Mouse (Mus musculus) cerebellum, postnatal 36 days (tissue): ENCODE results near the gene Samd4.

Experiments
- DNase-seq, 2 experiments: peaks; one replicate each; pipeline ENCODE4 v3.0.0; 2021 to 2022; ENCODE audit warnings: mixed read lengths in 2 of 2

Gene Samd4

DNA sequence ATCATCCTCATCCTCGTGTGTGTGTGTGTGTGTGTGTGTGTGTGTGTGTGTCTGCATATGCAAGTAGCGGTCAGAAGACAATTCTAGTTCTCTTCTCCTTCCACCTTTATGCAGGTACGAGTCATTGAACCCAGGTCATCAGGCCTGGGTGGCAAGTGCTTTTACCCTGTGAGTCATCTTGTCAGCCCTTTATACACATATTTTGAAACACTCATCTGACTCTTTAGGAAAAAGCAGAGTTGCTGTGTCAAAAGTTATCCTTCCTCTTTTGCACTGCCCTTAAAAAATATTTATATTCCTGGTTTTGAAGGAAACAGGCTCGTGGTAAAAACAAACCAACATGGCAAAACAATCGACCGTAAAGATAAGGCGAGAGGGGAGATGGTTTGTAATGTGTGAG, 29.8 kb downstream of the Samd4 start:
- no peak for DNase-seq

DNA sequence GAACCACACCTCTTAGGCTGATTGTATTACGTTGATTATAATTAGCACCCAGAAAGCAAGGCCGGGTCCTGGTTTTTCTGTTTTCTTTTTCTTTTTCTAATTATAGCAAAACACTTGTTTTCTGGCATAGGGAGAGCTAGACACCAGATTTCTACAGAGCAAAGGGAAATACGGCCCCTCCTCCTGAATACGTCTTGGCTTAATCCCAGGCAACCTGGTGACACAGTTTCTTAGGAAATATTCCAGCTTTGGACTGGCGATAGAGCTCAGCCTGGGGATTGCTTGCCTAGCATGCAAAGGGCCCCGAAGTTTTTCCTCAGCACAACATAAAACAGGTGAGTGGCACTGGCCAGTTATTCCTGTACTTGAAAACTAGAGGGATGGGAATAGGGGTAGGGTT, 31.7 kb downstream of the Samd4 start:
- DNase-seq = peak; percentile 50 to 63

DNA sequence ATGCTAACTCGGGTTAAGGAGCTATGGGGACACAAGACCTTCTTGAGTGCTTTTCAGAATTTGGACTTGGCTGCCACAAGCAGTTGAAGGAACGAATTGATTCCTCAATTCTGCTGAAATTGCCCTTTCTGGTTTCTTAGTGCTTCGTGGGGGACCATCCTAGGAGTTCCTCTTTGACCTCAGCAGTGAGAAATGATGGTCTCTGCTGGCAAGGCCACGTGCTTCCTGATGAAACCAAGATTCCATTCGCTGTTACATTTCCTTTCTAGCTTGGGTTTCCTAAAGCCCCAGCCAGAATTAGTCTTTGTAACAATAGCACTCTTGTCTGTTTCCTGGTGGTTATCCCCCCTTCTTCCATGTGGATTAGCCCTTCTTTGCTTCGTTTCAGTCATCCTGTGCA, 32.9 kb downstream of the Samd4 start:
- no peak for DNase-seq

DNA sequence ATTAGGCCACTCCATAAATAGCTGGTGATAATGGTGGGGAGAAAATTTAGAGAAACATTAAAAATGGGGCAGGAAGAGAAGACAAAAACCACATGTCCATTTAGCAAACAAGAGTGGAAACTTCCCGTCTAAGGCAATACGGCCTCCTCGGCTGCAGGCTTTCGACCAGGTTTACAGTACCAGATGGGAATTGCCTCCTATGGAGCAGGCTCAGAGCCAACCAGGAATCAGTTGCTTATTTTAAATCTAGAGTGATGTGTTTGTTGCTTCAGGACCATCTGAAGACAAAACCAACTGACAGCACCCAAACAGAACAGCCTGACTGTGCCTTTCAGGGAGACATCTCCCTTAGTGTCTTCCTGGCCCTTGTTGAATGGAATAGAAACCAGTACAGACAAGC, 33.9 kb downstream of the Samd4 start:
- peak; percentile 75 to 80 for DNase-seq

DNA sequence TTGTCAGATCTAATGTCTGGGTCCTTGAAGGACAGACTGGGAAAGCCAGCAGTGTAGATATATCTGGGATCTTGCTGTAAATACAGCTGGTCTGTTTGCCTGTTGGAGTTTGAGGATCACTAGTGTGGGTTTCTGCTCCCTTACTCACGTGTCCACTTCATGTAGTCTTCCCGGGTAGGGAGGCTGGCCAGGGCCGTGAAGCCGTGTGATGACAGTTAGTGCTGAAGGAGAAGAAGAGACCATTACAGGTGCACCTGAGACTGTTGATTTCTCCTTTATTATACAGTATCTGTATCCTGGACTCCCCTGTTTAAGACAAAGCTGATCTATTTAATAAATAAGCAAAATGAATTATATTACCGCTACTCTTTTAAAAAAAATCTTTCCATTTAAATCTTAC, 34.5 kb downstream of the Samd4 start:
- no peak for DNase-seq

DNA sequence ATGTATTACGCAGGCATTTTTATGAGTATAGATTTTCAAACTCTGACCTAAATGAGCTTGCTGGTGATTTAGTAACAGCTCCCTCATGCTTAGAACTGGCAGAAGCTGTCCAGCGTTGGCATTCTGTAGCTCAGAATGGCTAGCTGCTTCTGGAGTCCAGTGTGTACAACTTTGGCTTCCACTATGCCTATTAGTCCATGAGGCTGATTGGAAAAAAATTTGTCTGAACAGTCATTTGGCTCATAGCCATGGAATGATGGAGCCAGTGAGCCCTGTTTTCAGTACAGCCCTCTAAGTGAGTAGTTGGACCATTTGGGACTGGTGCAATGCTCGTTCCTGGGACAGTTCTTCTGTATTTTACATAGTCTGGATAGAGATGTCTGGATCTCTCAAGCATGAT, 34.9 kb downstream of the Samd4 start:
- DNase-seq = no peak

DNA sequence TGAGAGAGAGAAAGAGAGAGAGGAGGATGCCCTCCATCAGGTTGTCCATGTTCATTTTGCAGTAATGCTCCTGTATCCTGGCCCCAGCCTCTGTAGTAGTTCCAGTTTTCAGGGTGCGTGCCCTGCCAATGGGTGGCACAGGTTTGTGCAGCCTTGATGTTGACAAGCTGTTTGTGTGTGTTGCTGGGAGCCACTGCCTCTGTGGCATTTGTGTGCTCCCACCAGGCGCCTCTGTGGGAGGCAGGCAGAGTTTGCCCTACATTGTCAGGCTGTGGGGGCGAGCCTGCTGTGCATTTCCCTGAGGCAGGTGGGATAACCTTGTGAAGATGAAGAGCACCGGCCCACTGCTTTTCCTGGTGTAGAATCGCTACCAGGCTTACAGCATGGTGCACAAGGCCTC, 37.8 kb downstream of the Samd4 start:
- no peak for DNase-seq

DNA sequence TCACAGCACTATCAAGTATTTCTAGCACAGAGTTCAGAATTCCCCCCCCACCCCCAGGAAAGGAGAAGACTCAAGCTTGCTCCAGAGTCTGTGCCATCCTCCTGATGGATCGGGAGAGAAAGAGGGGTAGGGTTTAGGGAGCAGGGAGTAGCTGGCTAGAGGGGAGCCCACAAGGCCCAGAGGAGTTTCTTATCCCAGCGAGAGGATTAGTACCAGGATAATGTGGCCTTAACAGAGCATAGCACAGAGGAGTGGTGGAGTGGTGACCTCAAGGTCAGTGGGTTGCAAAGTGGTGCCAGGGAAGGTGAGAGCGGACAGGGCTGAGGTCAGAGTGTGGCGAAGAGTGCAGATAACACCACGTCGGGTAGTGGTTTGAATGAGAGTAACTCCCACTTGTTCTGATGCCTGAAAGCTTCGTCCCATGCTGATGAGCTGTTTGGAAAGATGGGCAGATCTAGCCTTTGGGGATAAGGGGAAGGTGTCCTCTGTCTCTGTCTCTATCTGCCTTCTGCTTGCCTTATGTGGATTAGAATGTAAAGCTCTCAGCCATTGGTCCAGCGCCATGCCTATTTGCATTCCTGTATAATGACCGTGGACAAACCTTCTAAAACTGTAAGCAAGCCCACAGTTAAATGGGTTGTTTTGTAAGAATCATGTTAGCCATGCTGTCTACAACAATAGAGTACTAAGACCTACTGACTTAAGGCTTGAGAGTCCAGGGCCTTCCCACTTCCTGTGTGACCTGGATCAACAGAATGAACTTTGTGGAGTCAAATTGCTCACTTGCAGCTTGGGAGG, 38.7 kb downstream of the Samd4 start:
- no peak for DNase-seq

DNA sequence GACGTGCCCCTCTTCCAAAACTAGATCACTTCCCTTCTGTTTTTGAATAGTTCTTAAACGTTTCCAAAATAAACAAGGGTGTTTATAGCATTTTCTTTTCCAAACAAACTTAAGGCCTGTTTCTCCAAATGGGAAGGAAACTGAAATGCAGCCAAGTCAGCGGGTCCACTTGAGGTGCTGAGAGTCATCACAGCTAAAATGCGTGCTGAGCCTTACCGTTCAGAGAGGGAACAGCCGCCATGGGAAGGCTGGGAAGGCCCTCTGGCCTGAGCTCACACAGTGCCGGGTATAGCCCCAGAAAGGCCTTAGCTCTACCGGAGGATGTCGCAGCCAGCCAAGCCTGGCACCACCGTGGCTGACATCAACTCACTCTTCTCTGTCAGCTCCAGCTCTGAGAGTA, 41.3 kb downstream of the Samd4 start:
- no peak for DNase-seq

DNA sequence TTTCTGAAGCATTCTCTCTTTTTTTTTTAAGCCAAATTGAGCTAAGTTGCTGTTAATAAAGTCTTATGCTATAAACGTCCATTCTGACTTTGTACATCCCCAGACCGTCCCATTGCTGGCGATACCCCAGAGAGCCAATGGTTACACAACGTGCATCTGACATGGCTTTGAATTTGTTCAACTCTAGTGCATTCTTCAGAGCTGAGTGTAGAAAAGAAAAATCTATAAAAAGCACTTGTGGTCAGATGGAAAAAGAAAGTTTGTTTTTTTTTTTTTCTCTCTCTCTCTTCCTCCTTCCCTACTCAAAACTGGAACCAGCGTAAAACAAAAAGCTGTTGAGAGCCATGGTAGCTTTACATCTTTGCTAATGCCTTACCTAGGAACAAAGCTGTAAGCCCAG, 41.8 kb downstream of the Samd4 start:
- no peak for DNase-seq

DNA sequence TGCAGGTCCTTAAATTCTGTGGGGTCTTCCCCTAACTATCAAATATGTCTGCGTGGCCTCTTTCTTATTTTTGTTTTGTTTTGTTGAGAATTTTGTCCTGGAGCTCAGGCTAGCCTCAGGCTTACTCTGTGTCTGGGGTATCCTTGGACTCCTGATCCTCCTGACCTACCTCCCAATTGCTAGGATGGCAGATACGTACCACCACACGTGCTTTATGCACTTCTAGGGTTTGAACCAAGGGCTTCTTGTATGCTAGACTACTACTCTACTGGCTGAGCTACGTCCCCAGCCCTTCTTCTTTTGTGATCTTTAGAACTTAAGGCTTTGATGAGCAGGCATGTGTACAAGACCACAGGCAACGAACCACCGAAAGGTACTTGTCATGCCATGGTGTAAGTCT, 45.9 kb downstream of the Samd4 start:
- DNase-seq = no peak

DNA sequence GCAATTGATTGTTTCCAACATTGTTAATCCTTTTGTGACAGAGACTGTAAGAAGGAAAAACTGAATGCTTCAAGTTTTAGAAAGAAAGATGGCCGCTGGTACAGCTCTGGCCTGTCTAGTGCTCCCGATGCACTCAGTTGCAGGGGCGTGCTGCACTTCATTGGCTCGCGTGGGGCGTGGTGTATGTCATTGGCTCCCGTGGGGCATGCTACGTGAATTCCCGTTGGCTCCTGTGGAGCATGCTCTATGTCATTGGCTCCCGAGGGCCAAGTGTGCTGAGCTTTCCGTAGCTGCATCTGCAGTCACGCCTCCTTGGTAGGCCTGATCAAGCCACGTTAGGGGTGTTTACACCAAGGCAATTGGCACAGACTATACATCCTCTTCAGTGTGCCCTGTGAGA, 49.5 kb downstream of the Samd4 start:
- no peak for DNase-seq

DNA sequence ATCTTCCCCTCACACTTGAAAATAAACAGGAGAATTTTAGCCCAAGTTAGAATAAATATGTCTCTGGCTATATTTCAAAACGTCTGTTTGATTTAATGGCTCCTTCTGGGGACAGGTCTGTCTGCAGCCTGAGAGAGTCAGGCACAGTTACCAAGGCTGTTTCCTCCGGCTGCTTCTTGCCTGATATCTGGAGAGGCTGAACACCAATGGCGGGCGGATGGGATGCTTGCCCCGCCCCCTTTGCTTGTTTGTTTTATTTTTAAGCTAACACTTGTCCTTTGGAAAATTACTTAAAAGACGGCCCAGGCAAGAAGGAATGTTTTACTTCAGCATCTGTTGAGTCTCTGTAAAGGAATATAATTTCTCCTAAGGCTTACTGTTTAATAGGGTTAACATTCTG, 50.1 kb downstream of the Samd4 start:
- no peak for DNase-seq

DNA sequence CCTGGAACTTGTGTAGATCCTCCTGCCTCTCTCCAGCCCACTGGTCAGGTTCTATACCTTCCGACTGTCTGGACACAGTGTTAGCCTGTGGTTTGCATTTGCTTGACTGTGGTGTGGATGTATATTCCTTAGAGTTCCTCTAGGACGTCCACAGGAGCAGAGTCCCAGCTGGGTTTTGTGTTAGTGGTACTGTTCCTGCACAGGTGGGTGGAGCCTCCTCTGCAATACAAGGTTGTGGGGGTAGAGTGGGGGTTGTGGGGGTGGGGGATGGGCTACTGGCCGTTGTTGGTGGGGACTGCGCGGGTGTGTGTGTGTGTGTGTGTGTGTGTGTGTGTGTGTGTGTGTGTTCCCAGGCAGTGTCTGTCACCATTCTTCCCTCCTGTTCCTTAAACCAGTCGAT, 58.4 kb downstream of the Samd4 start:
- no peak for DNase-seq

DNA sequence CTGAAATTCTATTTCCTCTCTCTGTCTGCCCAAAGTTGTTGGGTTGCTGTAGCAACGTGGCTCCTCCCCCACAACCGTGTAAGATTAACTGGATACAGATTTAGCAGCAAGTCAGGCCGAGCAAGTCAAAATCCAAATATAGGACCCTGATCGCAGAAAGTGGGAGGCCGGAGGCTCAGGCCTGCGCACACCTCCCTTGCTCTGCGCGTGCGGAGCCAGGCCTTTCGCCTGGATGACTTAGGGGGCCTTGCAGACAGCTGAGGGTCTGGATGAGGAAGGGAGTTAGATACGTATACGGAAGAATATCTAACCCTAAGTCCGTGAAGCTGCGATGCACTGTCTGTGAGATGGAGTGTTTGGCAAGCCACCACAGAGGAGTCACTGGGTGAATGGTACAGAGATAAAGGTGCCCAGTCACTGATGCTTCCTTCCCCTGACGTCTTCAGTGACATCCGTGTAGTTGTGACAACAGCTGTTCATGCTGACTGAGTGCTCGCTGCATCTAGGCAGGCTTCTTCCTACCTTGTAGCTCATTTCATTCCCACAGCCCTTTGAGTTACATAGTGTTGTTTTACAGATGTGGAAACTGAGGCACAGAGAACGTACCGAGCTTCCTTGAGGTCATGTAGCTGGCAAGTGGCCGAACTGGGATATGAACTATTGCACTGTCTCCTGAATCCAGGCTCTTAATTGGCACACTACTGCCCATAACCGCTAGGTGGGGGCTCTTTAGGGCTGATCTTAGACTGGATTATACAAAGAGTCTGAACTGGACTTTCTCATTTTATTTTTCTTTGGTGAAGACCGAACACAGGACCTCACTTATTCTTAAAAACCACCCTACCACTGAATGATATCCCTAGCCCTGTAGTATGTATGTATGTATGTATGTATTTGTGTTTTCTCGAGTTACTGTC, 59.5 kb downstream of the Samd4 start:
- no peak for DNase-seq

DNA sequence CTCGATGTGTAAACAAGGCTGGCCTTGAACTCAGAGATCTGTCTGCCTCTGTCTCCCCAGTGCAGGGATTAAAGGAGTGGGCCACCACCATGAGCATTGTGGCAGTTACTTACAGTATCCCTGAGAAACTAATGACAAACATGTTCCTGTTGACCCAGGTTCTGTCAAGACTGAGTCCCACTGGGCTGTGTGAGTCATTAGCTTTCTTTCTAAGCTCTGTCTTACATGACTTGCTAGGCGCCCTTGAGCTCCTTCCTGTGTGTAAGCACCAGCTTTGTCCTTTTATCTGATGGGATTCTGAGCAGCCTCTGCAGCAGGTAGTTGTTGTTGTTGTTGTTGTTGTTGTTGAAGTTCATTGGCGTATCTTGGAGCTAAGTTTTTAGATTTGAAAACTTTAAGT, 61.8 kb downstream of the Samd4 start:
- DNase-seq = no peak

DNA sequence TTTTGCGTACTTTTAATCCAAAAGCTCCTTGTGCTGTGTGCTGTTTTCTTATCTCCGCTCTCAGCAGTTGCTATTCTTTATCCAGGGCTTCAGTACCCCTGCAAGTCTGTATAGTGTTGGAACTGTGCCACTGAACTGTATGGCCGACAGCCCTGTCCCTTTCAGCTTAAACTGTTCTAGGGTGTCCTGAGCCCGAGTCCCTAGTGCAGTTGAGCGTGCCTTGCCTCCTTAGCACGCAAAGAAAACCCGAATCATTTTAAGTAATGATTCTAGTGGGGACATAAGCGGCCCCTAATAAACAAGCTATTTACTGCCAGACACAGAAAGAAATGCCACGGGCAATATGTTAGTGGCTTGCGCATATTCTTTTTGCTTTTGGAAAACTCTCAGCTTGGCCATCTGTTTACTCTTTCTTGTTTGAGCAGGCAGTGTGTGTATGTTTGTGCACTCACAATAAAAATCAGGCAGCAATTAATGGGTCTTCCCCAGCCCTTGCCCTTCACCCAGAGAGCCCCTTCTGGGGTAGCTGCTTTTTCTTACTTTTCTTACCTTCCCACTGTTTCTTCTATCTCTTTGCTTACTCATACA, 63.3 kb downstream of the Samd4 start:
- DNase-seq = no peak

DNA sequence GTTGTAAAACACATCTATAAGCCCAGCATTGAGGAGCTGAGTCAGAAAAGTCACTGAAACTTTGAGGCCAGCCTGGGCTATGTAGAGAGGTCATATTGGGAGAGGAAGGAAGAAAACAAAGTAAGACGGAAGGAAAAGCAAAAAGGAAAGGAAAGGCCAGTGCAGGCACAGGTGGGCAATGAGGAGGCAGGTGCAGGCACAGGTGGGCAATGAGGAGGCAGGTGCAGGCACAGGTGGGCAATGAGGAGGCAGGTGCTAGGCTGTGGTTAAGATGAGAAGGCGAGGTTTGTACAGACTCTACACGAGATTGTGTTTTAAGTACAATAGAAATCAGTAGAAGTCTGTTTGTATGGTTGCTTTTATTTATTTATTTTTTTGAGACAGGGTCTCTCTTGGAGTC, 65.0 kb downstream of the Samd4 start:
- DNase-seq = no peak

DNA sequence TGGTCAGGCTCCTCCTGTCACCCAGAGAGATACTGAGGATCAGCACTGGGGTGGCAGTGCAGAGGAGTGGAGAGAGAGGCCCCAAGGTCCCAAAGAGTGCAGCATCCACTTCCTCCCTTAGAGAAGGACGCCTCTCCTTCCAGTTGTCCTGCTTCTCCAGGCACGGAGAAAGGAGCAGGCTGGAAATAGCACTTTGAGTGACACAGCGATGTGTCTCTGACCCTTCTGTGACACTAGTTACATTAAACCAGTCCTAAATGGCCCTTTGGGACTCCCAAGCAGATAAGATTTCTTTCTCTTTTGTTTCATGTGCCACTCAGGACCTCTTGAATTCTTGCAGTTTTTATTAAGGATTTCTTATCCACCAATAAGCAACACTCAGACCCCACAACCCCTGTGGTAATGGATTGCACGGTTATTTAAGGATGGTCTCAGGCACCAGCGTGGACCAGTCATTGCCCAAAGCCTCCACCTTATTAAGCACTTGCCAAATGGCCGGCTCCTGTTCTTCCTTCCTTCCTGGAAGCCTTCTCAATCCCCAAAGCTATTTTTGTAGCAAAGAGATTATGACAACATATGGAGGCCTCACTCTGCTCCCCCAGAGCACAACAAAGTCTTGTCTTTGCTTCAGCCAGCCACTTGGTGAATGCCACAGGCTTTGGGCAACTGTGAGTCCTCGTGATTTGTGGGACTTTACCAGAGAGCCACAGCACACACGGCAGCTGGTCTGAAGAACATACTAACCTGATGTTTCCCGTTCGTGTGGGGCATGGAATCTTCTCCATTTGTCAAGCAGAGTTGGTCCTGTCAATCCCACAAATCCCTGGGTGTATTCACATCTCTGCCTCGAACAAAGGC, 68.1 kb downstream of the Samd4 start:
- DNase-seq = no peak

DNA sequence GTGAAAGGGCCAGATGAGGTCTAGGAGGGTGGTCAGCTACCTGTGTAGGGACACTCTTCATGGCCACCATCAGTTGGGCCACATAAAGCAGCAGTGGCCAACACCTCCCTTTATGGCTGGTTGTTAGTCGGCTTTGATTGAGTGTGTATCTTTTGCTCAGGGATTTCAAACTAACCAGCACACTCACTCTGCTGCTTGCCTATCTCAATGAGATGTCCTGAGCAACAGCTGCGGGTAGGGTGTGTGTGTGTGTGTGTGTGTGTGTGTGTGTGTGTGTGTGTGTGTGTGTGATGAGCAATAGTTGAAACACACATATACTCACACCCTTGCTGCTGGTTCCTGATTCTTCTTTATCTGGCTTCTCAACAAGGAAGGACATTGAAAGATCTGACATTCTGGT, 69.6 kb downstream of the Samd4 start:
- DNase-seq = no peak

DNA sequence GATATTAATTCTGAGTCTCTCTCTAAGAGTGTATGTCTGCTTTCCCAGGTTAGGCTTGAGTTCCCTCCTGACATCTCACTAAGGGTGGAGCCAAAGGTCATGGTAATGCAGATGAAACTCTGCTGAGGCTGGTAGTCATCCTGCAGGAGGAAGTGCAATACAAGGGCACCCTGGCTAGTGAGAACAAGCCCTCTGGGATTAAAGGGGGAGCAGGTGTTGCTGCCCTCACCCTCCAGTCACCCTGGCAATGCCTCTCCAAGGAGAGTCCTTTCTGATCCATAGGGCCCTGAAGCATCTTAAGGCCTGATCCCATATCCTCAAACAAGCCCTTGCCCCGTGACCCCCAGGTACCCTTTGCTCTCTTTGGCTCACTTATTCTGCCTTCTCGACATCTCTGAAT, 72.5 kb downstream of the Samd4 start:
- DNase-seq = no peak

DNA sequence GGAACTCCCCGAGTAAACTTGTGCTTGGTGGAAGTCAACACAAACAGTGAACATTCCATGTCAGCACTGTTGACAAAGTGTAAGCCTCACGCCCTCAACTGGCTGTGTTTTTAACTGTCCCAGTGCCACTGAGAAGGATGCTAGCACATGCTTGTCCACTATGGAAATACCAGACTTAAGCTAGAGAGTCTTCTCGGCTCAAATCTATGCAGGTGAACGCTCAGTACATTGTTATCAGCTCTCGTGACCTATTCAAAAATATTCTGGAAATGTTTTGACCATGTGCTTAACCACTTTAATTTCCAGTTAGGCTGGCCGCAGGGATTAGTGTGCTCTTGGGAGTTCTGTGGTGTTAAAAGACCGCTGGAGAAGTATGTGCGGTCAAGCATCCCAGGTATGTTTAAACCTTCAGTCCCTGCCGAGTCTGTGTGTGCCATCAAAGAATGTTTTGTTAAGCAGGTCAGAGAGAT, 73.0 kb downstream of the Samd4 start:
- DNase-seq = no peak

DNA sequence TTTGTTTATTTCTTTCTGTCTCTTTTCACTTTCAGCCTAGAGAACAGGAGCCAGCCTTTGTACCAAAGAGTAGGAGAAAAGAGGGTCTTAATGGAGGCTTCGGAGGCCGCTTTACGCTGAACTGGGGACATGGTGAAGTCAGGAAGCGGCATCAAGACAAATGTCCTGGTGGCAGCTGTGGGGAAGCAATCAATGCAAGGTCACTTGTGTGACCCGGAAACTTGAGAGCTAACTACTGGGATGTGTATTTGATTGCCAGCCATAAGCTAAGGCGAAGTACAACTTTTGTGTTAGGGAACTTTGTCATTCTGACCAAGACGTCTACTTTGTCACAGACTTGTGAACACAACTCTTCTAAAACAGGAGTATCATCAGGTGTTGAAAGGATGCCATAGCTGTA, 73.5 kb downstream of the Samd4 start:
- DNase-seq = no peak
